Mouse (Mus musculus) midbrain, embryonic 14.5 days (tissue): ENCODE results near the gene Map3k20. TPM values are rescaled to one million over a fixed set of nuclear protein-coding genes. Genes with fewer than 3 reads are reported as not detected.
A peak's percentile ranks its signal among the peaks of the same experiment; 100 is the strongest.

Source experiments
- ATAC-seq: fragments of 200-750 bp; cut with Nextera tagmentation; 2 replicates; pipeline ENCODE4 v1.8.0; 2017; ENCODE audit warnings: moderate number of reproducible peaks, moderate library complexity; ENCODE audit not compliant: low FRiP score, low TSS enrichment
- DNase-seq: peaks from one replicate; pipeline ENCODE4 v3.0.0-alpha.2; 2015
- H3K27ac ChIP-seq: fragments of 300-500 bp; sonication (generic); replicated peaks from 2 replicates; pipeline ENCODE4 v1.5.1; 2014; ENCODE audit warnings: mild to moderate bottlenecking, low read depth, low read length, moderate library complexity
- H3K27me3 ChIP-seq: fragments of 300-500 bp; sonication (generic); 2 replicates; pipeline ENCODE4 v1.6.1; 2014; ENCODE audit warnings: low read length, control low read depth, mixed read lengths; ENCODE audit not compliant: control insufficient read depth, insufficient read depth
- H3K36me3 ChIP-seq: fragments of 300-500 bp; sonication (generic); 2 replicates; pipeline ENCODE4 v1.6.1; 2014; ENCODE audit warnings: low read length, control low read depth; ENCODE audit not compliant: control insufficient read depth, insufficient read depth
- H3K4me1 ChIP-seq: fragments of 300-500 bp; sonication (generic); 2 replicates; pipeline ENCODE4 v1.6.1; 2014; ENCODE audit warnings: mild to moderate bottlenecking, antibody characterized with exemption, low read length, control low read depth; ENCODE audit not compliant: control insufficient read depth, insufficient read depth
- H3K4me2 ChIP-seq: fragments of 300-500 bp; sonication (generic); 2 replicates; pipeline ENCODE4 v1.6.1; 2014; ENCODE audit warnings: mild to moderate bottlenecking, low read length, moderate library complexity
- H3K4me3 ChIP-seq: fragments of 300-500 bp; sonication (generic); replicated peaks from 2 replicates; pipeline ENCODE4 v1.5.1; 2014; ENCODE audit warnings: low read depth, low read length
- H3K9ac ChIP-seq: fragments of 300-500 bp; sonication (generic); replicated peaks from 2 replicates; pipeline ENCODE4 v1.6.1; 2014; ENCODE audit warnings: mild to moderate bottlenecking, low read length, moderate library complexity
- H3K9me3 ChIP-seq: fragments of 300-500 bp; sonication (generic); 2 replicates; pipeline ENCODE4 v1.6.1; 2016; ENCODE audit warnings: low read length, control low read depth, mixed read lengths; ENCODE audit not compliant: control insufficient read depth
- WGBS: fragments of 180-500 bp; shearing (Covaris S2); extraction: QIAGEN DNeasy Blood & Tissue Kit; methylation state at CpG from one replicate; pipeline ENCODE4 v1.1.7; 2014; 5-methylcytosine and 5-hydroxymethylcytosine counted together
- polyA plus RNA-seq: library from polyadenylated mRNA; unstranded; fragments of >200 nt; fragmentation: Nextera tagmentation; extraction: Ambion mirVana; gene quantifications from 2 replicates; pipeline ENCODE4 v1.2.1, GENCODE M21; 2014

The Map3k20 gene
- polyA plus RNA-seq, 1 experiment from 2014 or later = 6.6 TPM

DNA sequence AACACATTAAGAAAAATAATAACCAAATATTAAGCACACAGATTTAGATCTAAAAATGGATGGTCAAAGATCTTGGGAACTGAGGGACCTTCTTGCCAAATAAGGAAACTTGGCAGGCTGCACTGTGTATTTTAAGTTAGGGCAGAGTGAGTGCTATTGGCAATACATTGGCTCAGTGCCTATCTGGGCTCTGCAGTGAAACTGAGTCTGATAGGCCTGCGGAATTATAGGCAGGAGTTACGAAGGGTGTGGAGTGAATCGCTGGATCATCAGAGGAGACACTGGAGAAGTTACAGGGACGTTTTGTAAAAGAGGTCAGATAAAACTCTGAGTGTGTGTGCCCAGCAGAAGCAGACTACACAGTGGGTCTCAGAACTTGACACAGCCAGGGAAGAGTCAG is 1.7 kb downstream of the Map3k20 start:
- no peak overlapping the region for H3K9ac ChIP-seq
- H3K4me1 ChIP-seq = no peaks in the 10 kb centered on the region
- H3K27ac ChIP-seq = no peak overlapping the region
- no peak overlapping the region for H3K4me2 ChIP-seq
- H3K36me3 ChIP-seq = no peaks in the 10 kb centered on the region
- 73% methylated on average over 4 of the region's 4 CpGs for WGBS
- DNase-seq (peak; percentile 19), ATAC-seq (no peak)
- no peak overlapping the region for H3K4me3 ChIP-seq
- H3K27me3 ChIP-seq = no peaks in the 10 kb centered on the region
- H3K9me3 ChIP-seq = no peaks in the 10 kb centered on the region

GRCm38 (mm10) chr2:72288932-72289534 is 3.6 kb downstream of the Map3k20 start:
- Histone ChIP-seq H3K27ac (no peak overlapping the region), H3K9me3 (no peaks in the 10 kb centered on the region), H3K9ac (no peak overlapping the region), H3K27me3 (no peaks in the 10 kb centered on the region), H3K36me3 (no peaks in the 10 kb centered on the region), H3K4me3 (no peak overlapping the region), H3K4me1 (no peaks in the 10 kb centered on the region), H3K4me2 (no peak overlapping the region)
- WGBS = 93% methylated on average over 10 of the region's 11 CpGs
- DNase-seq (no peak), ATAC-seq (no peak)

DNA sequence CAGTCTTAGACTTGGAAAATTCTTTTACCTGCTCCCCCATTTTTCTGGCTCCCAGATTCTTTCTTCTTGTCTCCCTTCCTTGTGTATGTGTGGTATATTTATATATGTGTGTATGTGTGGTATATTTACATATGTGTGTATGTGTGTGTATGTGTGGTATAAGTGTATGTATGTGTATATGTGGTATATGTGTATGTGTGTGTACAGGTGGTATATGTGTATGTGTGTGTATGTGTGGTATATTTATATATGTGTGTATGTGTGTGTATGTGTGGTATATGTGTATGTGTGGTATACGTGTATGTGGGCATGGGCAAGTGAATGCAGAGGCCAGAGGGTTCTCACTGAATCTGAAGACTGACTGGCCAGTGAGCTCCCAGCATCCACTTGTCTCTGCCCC is 5.7 kb downstream of the Map3k20 start:
- Histone ChIP-seq H3K9me3 (no peaks in the 10 kb centered on the region), H3K27me3 (no peaks in the 10 kb centered on the region), H3K4me3 (no peak overlapping the region), H3K27ac (no peak overlapping the region), H3K4me1 (no peaks in the 10 kb centered on the region), H3K36me3 (no peaks in the 10 kb centered on the region), H3K9ac (no peak overlapping the region), H3K4me2 (no peak overlapping the region)
- WGBS = 87% methylated on average over 1 of the region's 1 CpGs
- ATAC-seq (no peak), DNase-seq (no peak)

DNA sequence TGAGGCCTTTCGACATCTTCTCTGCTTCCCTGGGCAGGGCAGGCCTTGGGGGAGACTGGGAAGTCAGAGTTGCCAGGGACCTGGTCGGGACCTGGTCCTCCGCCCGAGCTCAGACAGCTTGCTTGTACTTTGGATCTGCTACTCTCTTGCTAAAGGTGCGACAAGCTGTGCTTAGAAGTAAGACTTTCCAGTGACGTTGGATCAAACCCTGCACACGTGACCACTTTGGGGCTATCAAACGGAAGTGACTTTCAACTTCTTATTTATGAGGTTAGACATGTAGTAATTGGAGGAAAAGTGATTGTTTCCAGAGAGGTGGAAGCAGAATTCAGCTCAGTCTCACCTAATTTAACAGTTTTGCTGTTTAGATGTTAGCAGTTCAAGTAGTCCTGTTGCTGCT is 7.1 kb downstream of the Map3k20 start:
- 91% methylated on average over 8 of the region's 8 CpGs for WGBS
- Histone ChIP-seq H3K4me2 (no peak overlapping the region), H3K9me3 (no peaks in the 10 kb centered on the region), H3K36me3 (no peaks in the 10 kb centered on the region), H3K27ac (no peak overlapping the region), H3K4me3 (no peak overlapping the region), H3K4me1 (no peaks in the 10 kb centered on the region), H3K27me3 (no peaks in the 10 kb centered on the region), H3K9ac (no peak overlapping the region)
- ATAC-seq = no peak
- DNase-seq = no peak

- no peaks in the 10 kb centered on the region for H3K9me3 ChIP-seq
- no peak for DNase-seq
- no peak overlapping the region for H3K27ac ChIP-seq
- no peaks in the 10 kb centered on the region for H3K36me3 ChIP-seq
- H3K4me1 ChIP-seq = no peaks in the 10 kb centered on the region
- no peak overlapping the region for H3K9ac ChIP-seq
- H3K4me3 ChIP-seq = no peak overlapping the region
- no peak for ATAC-seq
- no peaks in the 10 kb centered on the region for H3K27me3 ChIP-seq
- 93% methylated on average over 6 of the region's 6 CpGs for WGBS
- no peak overlapping the region for H3K4me2 ChIP-seq
Measured at GRCm38 (mm10) chr2:72294994-72295393, 9.6 kb downstream of the Map3k20 start.

- H3K27me3 ChIP-seq = no peaks in the 10 kb centered on the region
- DNase-seq (no peak), ATAC-seq (no peak)
- no peak overlapping the region for H3K9ac ChIP-seq
- H3K4me2 ChIP-seq = no peak overlapping the region
- H3K4me3 ChIP-seq = no peak overlapping the region
- 91% methylated on average over 10 of the region's 10 CpGs for WGBS
- H3K36me3 ChIP-seq = no peaks in the 10 kb centered on the region
- H3K9me3 ChIP-seq = no peaks in the 10 kb centered on the region
- no peaks in the 10 kb centered on the region for H3K4me1 ChIP-seq
- no peak overlapping the region for H3K27ac ChIP-seq
Measured at GRCm38 (mm10) chr2:72296984-72297715, 11.7 kb downstream of the Map3k20 start.

GRCm38 (mm10) chr2:72297716-72298082 is 12.3 kb downstream of the Map3k20 start:
- Histone ChIP-seq H3K9me3 (no peaks in the 10 kb centered on the region), H3K4me1 (no peaks in the 10 kb centered on the region), H3K4me2 (no peak overlapping the region), H3K36me3 (no peaks in the 10 kb centered on the region), H3K27ac (no peak overlapping the region), H3K9ac (no peak overlapping the region), H3K4me3 (no peak overlapping the region), H3K27me3 (no peaks in the 10 kb centered on the region)
- ATAC-seq = no peak
- 81% methylated on average over 10 of the region's 10 CpGs for WGBS
- no peak for DNase-seq

DNA sequence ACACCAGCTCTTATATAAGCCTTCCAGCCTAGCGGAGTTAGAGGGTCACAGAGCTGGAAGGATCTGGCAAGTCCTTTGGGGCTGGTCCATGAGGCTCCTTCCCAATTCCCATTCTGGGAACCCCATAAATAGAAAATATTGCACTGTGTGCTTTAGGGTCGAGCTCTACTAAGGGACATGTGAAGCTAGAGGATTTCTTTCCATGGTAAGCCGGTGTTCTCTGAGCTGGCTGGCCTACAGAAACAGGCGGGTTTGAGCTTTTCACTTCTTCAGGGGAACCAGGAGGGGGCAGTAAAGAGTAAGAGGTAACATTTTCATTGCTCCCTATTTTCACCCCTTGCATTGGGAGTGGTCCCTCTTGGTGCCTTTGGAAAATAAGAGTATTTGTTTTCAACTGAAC is 13.0 kb downstream of the Map3k20 start:
- no peak for ATAC-seq
- Histone ChIP-seq H3K27me3 (no peaks in the 10 kb centered on the region), H3K9ac (no peak overlapping the region), H3K4me3 (no peak overlapping the region), H3K4me2 (no peak overlapping the region), H3K36me3 (no peaks in the 10 kb centered on the region), H3K9me3 (no peaks in the 10 kb centered on the region), H3K27ac (no peak overlapping the region), H3K4me1 (no peaks in the 10 kb centered on the region)
- DNase-seq = peak; percentile 64
- WGBS = 52% methylated on average over 4 of the region's 4 CpGs
